Mouse (Mus musculus): ENCODE measurements around the gene Vps54. TPM values are rescaled to one million over a fixed set of nuclear protein-coding genes. Genes with fewer than 3 reads are reported as not detected.
"Not testable (repeated sequence)": the region's sequence is repeated elsewhere in the genome, so short reads cannot be mapped to it uniquely, and the experiment has no call there.

Vps54 gene
- polyA plus RNA-seq (2015; fragmentation: Nextera tagmentation; extraction: Ambion mirVana) = 10.6 and 11.9 TPM in 2 replicates

DNA sequence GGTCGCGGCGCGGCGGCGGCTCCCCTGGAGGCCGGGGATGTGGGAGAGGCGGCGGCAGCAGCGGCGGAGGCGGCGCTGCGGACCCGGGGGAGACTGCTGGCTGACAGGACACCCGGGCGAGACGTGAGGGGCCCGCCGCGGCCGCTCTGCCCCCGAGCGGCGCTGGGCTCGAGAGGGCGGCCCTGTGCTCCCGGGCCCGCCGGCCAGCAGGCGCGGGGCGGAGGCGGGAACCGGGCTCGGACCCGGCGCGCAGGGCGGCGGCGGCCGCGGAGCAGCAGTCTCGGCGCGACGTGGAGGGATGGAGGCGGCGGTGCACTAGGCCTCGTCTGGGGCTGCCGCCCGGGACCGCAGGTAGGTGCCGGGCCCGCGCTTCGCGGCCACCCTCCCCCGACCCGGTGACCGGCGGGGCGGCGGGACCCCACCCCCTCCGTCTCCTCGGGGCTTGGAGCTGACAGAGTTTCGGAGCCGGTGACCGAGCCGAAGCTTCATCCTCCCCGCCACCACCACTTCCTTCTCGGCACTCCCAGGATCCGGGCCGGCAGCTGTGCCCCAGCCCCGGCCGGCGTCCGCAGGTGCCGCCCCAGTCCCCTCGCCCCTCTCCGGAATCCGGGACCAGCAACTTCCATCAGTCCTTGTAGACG lies at the start of gene Vps54:
Vps54 (plus strand) TSS at position 261 of the 641 bp plus-strand sequence.
- 0% methylated on average over 35 of the region's 84 CpGs for WGBS
- DNase-seq (ENCODE audit: low spot score) = peak; percentile 67

DNA sequence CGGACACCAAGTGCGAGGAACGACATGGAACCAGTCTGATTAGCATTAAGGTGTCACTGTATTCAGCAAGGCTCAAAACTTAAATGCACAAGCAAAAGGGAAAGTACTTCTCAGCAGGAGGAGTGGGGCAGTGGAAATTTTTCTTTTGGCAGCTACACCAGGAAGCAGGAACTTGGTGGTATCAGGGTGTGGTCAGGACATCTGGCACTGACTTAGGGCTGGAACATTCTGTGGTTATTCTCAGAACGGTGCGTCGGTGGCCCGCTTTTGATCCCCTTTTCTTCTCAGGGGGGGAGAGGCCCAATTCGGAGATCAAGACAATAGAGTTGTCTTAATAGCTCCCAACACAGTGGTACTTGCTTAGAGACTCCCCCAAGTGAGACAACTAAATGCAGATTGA lies 47.3 kb upstream of the Vps54 start:
- not testable (repeated sequence) for H3K9ac ChIP-seq (replicated peaks; ENCODE audit: low read depth); ATAC-seq; H3K4me3 ChIP-seq (ENCODE audit: low read depth, low read length); H3K4me2 ChIP-seq (replicated peaks; ENCODE audit: low read depth, low read length); DNase-seq (ENCODE audit: low spot score); H3K27ac ChIP-seq (ENCODE audit: low read length); H3K4me1 ChIP-seq (ENCODE audit: insufficient read depth, low read depth, low read length); H3K9me3 ChIP-seq (ENCODE audit: low read length); H3K27me3 ChIP-seq (replicated peaks; ENCODE audit: insufficient read depth, low read length); H3K36me3 ChIP-seq (ENCODE audit: insufficient read depth, low read length)
- 89% methylated on average over 8 of the region's 8 CpGs for WGBS

More for the DNA sequence above, at the start of gene Vps54:
- peak within 1 kb of the TSS; percentile 98 for H3K27ac ChIP-seq (ENCODE audit: low read length)
- H3K9me3 ChIP-seq (ENCODE audit: low read length) = no peaks in the 10 kb centered on the region
- H3K4me3 ChIP-seq (ENCODE audit: low read depth, low read length) = peak within 1 kb of the TSS; percentile 92
- H3K27me3 ChIP-seq (replicated peaks; ENCODE audit: insufficient read depth, low read length) = no peaks in the 10 kb centered on the region
- H3K9ac ChIP-seq (replicated peaks; ENCODE audit: low read depth) = peak within 1 kb of the TSS; percentile 99
- H3K4me2 ChIP-seq (replicated peaks; ENCODE audit: low read depth, low read length) = peak within 1 kb of the TSS; percentile 75
- peak; percentile 78 for ATAC-seq
- 0 out of 2 replicates have a peak, but pooled peaks cover 3% of the 10 kb centered on the region for H3K4me1 ChIP-seq (ENCODE audit: insufficient read depth, low read depth, low read length)
- no peaks in the 10 kb centered on the region for H3K36me3 ChIP-seq (ENCODE audit: insufficient read depth, low read length)
- TF ChIP-seq CTCF (IDR thresholded peaks at IDR 0.05) (no peak), EP300 (IDR thresholded peaks at IDR 0.05) (no peak)

DNA sequence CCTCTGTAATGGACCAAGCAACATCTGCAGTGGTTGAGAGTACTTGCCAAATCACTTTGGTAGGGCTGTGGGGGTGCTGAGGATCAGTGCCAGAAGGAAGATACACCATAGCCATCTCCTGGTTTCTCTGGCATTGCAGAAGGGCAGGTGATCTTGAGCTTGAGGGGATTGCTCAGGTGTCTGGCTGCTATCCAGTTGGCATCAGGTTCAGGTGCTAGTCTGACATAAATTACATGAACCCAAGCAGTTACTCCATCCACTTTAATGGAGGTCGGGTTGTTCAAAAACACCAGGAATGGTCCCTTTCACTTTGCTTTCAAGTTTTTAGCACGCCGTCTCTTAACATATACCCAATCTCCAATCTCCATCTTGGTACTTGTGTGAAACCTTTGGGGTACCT lies 44.2 kb upstream of the Vps54 start:
- no peaks in the 10 kb centered on the region for H3K36me3 ChIP-seq (ENCODE audit: insufficient read depth, low read length)
- DNase-seq (ENCODE audit: low spot score) (no peak), ATAC-seq (no peak)
- no peak overlapping the region for H3K27ac ChIP-seq (ENCODE audit: low read length)
- H3K27me3 ChIP-seq (replicated peaks; ENCODE audit: insufficient read depth, low read length) = no peaks in the 10 kb centered on the region
- H3K4me1 ChIP-seq (ENCODE audit: insufficient read depth, low read depth, low read length) = no peaks in the 10 kb centered on the region
- no peaks in the 10 kb centered on the region for H3K9me3 ChIP-seq (ENCODE audit: low read length)
- WGBS = 83% methylated on average over 3 of the region's 3 CpGs
- no peak for TF ChIP-seq CTCF (IDR thresholded peaks at IDR 0.05)
- TF ChIP-seq EP300 (IDR thresholded peaks at IDR 0.05) = no peak
- no peak overlapping the region for H3K9ac ChIP-seq (replicated peaks; ENCODE audit: low read depth)
- no peak overlapping the region for H3K4me3 ChIP-seq (ENCODE audit: low read depth, low read length)
- no peak overlapping the region for H3K4me2 ChIP-seq (replicated peaks; ENCODE audit: low read depth, low read length)

DNA sequence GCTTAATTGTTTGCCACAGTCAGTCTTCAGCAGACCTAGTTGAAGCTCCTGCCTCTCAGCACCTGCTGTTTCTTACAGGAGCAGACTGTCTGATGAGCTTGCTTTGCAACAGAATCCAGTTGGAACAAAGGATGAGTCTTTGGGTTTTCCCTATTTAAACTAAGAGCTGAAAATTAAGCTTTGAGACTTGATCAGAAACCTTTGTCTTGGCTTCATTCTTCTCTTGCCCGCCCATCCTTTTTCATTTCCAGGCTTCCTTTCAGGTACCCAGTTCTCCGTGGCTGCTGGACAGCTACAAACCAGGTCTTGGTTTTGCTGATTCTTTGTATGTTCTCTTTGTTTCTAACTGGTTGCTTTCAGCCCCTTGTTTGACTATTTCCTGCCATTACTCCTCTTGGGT lies 30.0 kb upstream of the Vps54 start:
- H3K4me1 ChIP-seq (ENCODE audit: insufficient read depth, low read depth, low read length) = no peaks in the 10 kb centered on the region
- ATAC-seq (no peak), DNase-seq (ENCODE audit: low spot score) (no peak)
- WGBS = 81% methylated on average over 2 of the region's 2 CpGs
- no peaks in the 10 kb centered on the region for H3K9me3 ChIP-seq (ENCODE audit: low read length)
- H3K27me3 ChIP-seq (replicated peaks; ENCODE audit: insufficient read depth, low read length) = no peaks in the 10 kb centered on the region
- no peak overlapping the region for H3K4me3 ChIP-seq (ENCODE audit: low read depth, low read length)
- H3K27ac ChIP-seq (ENCODE audit: low read length) = no peak overlapping the region
- H3K4me2 ChIP-seq (replicated peaks; ENCODE audit: low read depth, low read length) = no peak overlapping the region
- H3K9ac ChIP-seq (replicated peaks; ENCODE audit: low read depth) = no peak overlapping the region
- TF ChIP-seq CTCF (IDR thresholded peaks at IDR 0.05) = no peak
- TF ChIP-seq EP300 (IDR thresholded peaks at IDR 0.05) = no peak
- H3K36me3 ChIP-seq (ENCODE audit: insufficient read depth, low read length) = no peaks in the 10 kb centered on the region

DNA sequence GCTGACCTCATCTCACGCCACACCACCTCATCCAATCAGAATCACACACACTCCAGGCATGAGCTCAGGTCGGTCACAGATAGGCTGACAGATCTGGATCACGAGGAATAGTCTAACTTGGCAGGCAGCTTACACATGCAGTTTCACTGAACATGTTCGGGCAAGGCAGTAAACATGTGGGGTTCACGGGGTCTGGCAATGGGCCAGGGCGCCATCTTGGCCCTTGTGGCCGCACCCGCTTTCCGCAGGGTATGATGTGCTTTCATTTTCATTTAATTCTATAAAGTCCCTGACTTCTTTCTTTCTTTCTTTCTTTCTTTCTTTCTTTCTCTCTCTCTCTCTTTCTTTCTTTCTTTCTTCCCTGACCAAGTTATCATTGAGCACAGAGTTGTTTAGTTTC lies 29.4 kb upstream of the Vps54 start:
- not testable (repeated sequence) for ATAC-seq; H3K27me3 ChIP-seq (replicated peaks; ENCODE audit: insufficient read depth, low read length); DNase-seq (ENCODE audit: low spot score); H3K4me1 ChIP-seq (ENCODE audit: insufficient read depth, low read depth, low read length); H3K9ac ChIP-seq (replicated peaks; ENCODE audit: low read depth); H3K36me3 ChIP-seq (ENCODE audit: insufficient read depth, low read length); H3K4me3 ChIP-seq (ENCODE audit: low read depth, low read length); H3K27ac ChIP-seq (ENCODE audit: low read length); H3K9me3 ChIP-seq (ENCODE audit: low read length); H3K4me2 ChIP-seq (replicated peaks; ENCODE audit: low read depth, low read length)
- WGBS = 92% methylated on average over 9 of the region's 9 CpGs

DNA sequence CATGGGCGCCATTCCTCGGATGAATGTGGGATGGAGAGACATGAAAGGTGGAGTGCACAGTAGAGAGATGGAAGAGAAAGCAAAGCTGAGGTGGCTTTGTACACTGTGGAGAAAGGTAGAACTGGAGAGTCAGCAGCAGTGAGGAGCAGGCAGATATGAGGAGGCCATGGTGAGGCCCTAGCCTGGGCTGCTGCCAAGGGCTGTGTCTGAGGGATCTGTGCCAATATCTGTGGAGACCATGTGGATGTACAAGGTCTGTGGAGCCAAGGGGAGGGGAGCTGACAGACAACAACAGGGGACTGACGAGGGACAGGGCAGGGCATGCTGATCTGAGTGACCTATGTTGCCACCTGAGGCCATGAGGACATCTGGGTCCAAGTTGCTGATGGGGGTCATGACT lies 21.7 kb upstream of the Vps54 start:
- Histone ChIP-seq H3K4me3 (ENCODE audit: low read depth, low read length) (no peak overlapping the region), H3K4me1 (ENCODE audit: insufficient read depth, low read depth, low read length) (no peaks in the 10 kb centered on the region), H3K4me2 (replicated peaks; ENCODE audit: low read depth, low read length) (no peak overlapping the region), H3K9ac (replicated peaks; ENCODE audit: low read depth) (no peak overlapping the region), H3K36me3 (ENCODE audit: insufficient read depth, low read length) (no peaks in the 10 kb centered on the region), H3K27ac (ENCODE audit: low read length) (no peak overlapping the region), H3K27me3 (replicated peaks; ENCODE audit: insufficient read depth, low read length) (no peaks in the 10 kb centered on the region), H3K9me3 (ENCODE audit: low read length) (no peaks in the 10 kb centered on the region)
- ATAC-seq (no peak), DNase-seq (ENCODE audit: low spot score) (no peak)
- 82% methylated on average over 3 of the region's 3 CpGs for WGBS
- TF ChIP-seq EP300 (IDR thresholded peaks at IDR 0.05) = no peak
- no peak for TF ChIP-seq CTCF (IDR thresholded peaks at IDR 0.05)

DNA sequence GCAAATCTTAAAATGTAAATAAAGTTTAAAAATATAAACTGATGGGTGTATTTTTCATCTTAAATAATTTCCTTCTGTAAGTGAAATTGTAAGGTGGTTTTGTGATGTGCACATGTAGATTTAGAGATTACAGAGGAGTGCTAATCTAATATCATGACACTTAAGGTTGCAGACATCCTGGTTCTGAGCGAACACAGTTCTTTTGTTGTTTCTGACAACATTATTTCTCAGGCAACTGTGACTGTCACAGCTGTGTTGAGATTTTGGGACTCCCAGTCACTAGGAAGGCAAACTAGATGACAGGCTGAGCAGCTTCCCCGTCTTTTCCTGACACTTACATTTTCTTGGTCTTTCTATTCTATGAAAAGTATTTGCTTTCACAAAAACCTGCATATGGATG lies 19.8 kb upstream of the Vps54 start:
- Histone ChIP-seq H3K36me3 (ENCODE audit: insufficient read depth, low read length) (no peaks in the 10 kb centered on the region), H3K27me3 (replicated peaks; ENCODE audit: insufficient read depth, low read length) (no peaks in the 10 kb centered on the region), H3K4me2 (replicated peaks; ENCODE audit: low read depth, low read length) (no peak overlapping the region), H3K9ac (replicated peaks; ENCODE audit: low read depth) (no peak overlapping the region), H3K27ac (ENCODE audit: low read length) (no peak overlapping the region), H3K9me3 (ENCODE audit: low read length) (no peaks in the 10 kb centered on the region), H3K4me1 (ENCODE audit: insufficient read depth, low read depth, low read length) (no peaks in the 10 kb centered on the region), H3K4me3 (ENCODE audit: low read depth, low read length) (no peak overlapping the region)
- DNase-seq (ENCODE audit: low spot score) (no peak), ATAC-seq (no peak)
- 69% methylated on average over 2 of the region's 2 CpGs for WGBS
- TF ChIP-seq EP300 (IDR thresholded peaks at IDR 0.05) (no peak), CTCF (IDR thresholded peaks at IDR 0.05) (no peak)

Measured in lung, postnatal 0 days (tissue).